Mouse (Mus musculus): ENCODE results near the gene Abca5.

Abca5 gene

DNA sequence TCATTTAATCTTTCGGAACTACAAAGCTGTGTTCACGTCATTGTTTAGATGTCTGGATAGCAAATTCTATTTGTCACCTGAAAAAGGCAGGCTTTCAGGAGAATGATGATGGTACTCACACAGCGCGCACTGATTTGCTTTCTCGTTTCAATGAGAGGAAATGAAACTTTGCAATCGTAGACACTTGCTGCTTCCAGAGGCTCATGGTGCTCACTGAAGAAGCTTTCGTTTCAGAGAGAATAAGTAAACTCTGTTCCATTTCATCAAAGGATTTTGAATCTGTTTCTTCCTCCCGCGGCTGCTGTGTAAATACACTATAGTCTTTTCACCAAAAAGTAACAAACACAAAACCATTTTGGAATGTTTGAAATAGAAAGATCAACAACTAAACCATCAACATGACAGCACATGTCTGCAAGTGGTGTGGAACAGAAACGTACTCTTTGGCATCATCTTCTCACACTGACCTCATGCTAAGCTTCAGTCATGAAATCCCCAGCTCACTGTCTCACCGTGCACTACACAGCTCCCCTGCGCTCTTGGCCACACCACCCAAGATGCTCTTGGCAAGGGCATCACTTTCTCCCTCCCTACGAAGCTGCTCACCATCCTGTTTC is 39.5 kb downstream of the Abca5 start:
- no peak for DNase-seq

DNA sequence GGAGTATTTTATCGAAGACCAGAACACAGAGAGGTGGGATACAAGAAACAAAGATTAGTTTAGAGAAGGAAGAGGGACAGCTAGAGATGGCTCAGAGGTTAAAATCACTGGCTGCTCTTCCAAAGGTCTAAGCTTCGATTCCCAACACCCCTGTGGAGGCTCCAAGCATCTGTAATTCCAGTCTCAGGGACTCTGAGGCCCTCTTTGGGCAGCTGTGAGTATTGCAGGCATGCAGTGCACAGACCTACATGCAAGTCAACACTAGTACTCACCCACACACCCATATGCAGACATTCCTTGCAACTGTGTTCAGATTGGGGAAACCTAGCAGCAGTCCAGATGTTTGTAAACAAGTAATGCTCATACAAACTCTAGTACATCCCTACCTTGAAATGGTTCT is 46.9 kb downstream of the Abca5 start:
- DNase-seq, result no peak

DNA sequence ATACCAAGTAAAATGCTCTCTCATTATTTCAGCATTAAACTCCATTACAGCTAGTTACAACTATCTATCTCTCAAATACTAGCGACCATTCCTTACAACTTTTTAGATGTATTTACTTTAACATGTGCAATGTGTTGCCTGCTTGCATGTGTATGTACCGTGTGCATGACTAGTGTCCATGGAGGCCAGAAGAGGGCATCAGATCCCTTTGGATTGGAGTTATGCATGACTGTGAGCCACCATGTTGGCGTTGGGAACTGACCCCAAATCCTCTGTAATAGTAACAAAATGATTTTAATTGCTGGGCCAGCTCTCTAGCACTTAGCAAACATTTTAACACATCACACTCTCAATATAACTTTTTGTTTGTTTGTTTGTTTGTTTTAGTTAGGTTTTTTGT is 49.1 kb downstream of the Abca5 start:
- no peak for DNase-seq

DNA sequence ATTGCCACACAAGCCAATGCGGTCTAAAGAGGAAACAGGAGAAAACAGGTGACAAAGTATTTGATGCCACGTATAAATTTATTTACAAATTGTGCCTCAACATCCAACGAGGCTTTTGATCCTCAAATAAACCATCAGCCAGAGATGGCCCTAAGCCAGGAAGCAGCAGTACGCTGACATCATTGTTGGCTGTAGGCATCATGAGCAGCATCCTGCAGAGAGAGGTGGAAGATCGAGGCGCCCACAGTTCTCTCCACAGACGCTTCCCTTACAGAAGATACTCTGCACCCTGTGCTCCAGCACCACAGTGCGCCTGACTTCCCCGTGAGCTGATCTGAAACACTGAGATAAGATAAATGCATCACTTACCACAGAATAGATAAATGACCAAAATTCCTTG is 49.8 kb downstream of the Abca5 start:
- no peak for DNase-seq

DNA sequence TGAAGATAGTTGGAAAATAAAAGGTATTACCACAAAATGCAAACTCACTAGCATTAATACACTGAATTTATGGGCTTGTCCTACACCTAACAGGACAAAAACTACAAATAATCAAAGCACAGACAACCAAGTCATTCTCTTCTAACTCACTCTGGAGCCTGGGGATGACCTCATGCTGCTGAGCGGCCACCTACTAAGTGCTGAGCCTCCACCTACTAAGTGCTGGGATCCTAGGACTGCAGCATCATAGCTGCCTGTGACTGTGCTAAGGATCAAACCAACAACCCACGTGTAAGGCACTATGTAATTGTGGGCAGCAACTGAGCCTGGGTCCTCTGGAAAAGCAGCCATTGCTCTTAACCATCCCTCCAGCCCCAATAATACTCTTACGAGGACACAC is 51.2 kb downstream of the Abca5 start:
- DNase-seq, result no peak

DNA sequence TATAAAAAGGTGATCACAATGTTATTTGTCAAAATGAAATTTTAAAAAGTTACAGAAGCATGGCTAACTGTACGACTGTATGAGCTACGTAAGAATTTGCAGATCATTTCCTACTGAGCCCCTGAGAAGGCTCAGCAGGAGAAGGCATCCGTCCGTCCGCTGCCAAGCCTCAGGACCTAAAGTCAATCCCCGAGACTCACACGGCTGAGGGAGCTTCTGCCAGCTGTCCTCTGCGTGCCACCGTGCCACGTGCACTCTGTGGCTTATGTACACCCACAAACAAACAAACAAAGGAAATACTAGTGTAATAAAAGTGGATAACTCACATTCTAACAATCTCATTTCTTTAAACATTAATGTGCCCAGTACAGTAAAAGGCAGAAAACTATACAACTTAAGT is 52.7 kb downstream of the Abca5 start:
- DNase-seq, result no peak

DNA sequence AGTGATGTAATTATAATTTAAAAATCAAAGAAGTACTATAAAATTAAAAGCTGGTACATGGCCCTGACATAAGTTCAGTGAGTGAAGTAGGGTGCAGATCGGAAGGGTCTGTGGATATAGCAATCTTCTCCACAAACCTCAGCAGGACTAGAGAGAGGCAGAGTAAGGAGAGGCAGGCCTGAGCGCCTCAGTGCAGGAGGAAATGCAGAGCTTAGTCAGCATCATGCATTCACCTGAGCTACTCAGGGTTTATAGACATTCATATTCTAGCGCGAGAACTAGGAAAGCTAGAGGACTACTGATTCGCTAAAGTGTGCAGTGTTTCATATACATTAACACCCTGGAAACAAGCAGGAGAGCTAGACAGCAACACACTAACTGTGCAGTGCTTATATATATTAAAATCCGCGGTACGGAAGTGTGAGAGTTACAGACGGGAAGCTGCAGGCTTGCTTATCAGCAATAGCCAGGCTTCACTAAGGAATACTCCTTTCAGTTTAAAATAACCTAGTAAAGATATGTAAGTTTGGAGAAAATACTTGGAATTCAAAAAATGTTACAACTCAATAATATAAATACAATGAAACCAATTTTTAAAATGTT is 53.2 kb downstream of the Abca5 start:
- DNase-seq, result no peak

DNA sequence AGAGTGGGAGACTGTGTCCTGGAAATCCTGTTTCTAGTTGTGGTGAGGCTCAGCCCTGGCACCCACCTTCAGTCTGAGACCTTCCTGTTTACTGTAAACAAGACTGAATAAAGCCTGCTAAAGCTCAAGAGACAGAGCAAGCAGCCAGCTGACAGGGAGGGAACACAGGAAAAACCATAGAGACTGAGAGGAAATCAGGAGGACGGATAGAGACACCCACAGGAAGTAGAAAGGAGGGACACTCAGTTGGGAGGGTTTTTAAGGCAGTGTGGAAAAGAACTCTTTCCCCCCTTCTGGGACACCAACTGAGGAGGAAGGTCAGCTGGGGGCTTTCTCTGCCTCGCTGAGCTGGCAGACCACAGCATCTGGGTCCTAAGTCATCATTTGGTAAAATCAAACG is 62.7 kb downstream of the Abca5 start:
- DNase-seq, result no peak

DNA sequence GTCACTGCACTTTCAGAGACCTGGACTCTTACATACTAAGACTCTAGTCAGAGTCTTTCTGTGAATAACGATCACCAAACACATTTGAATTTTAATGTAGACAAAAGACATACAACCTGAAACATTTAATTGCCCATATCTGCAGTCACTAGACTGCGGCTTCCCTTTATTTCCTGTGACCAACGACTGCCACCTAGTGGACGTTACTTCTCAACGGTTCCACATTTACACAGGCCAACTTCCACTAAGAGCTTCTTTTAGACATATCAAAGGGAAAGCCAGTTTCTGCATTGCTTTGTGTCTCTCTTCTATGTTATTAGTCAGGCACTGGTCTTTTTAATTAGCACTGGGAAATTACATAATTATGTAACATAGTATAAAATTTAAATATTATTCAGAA is 65.8 kb downstream of the Abca5 start:
- no peak for DNase-seq

DNA sequence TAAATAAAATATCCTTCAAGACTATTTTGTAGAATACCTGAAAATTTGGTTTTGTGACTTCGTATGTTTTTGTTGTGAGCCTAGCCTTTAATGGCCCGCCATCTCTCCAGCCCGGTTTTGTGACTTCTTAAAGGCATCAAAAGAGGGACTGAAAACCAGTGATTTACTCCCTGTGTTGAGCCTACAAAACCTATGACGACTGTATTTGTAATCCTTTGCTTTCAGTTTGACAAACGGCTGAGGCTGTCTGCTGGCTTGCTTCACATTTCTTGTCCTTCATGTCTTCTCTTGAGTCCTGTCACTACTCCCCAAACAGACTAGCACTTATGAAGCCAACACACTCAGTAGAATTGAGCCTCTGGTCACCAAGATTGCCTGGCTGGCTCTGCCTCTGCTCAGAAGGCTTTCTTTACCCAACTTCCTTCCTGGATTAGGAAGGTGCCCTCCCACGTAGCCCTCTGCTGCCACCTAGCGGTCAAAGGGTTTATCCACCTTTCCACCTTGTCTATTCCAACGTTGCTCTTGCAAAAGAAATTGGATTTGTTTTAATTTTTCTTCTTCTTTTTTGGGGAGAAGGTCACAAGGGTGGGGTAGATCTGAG is 69.2 kb downstream of the Abca5 start:
- peak; percentile 96 for DNase-seq

DNA sequence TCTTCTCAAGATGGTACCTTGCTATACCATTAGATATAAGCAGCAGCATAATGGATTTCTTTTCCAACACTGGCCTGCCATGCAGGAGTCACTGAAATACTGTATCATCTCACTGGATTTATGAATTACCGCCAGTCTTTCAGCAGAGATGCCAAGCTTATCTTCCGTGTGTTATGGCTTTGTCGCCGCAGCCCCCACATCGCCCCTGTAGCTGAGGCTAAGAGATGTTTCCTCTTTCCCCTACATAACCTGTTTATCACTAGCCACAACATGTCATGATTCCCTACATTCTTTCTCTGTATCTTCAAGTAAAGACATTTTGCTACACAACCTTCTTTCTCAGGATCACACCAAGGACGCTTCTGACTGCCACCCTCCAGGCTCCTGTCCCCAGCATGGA is 70.3 kb downstream of the Abca5 start:
- no peak for DNase-seq

DNA sequence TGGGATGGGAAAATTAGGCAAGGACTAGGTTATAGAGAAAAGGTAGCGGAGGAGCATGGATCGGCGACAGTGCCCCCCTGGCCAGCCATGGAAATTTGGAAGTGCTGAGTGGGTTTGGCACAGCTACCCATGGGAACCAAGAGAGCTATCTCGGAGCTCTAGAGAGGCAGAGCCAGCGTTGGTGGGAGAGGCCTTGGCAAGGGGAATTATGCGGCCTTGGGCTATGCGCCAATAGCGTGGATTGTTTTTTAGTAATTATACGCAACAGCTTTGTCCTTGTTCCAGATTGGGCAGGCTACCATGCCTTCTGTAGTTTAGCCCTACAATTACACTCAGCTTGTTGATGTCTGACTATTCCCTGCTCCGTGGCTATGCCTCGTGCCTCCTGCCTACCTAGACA is 70.8 kb downstream of the Abca5 start:
- DNase-seq, result peak; percentile 86

DNA sequence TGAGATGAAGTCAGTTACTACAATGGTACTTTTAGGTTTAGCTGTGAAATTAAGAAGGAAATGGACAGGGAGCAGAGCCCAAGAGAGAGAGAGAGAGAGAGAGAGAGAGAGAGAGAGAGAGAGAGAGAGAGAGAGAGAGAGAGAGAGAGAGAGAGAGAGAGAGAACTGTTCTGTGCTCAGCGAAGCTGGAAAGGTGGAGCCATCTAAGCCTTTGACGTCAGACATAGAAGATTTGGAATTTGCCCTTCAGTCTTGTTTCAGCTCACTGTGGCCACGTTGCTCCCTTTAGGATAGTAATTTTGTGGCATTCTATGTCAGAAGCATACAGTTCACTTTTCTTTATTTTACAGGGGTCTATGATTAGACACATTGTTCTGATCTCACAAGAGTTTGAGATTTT is 75.6 kb downstream of the Abca5 start:
- no peak for DNase-seq

DNA sequence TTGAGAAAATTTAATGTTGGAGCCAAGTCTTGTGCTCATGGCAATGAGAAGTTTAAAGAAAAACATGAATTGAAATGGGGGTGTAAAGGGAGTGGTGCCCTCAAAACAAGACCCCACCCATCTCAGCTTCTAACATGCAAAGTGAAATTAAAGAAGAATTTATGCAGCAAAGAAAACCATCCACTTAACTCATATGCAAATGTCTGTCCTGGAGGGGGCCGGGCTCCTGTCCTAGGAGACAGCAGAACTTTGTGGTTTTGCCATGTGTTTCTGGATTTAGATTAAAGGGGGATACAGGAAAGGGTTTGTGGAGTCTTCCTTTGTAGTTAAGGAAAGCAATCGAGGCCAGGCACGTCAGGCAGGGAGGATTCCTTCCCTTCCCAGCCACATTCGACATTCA is 79.6 kb downstream of the Abca5 start:
- no peak for DNase-seq

DNA sequence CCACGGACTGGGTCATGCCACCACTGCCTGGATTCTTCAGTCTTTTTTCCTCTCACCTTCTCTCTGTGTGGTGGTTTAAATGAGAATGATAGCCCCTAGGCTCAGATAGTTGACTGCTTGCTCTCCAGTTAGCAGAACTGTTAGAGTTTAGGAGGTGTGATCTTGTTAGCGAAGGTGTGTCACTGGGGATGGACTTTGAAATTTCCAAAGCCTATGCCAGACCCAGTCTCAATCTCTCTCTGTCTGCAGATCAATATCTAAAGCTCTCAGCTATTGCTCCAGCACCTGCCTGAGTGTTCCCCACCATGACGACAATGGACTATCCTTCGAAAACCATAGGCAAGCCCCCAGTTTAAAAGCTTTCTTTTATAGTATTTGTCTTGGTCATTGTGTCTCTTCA is 80.5 kb downstream of the Abca5 start:
- DNase-seq, result no peak

DNA sequence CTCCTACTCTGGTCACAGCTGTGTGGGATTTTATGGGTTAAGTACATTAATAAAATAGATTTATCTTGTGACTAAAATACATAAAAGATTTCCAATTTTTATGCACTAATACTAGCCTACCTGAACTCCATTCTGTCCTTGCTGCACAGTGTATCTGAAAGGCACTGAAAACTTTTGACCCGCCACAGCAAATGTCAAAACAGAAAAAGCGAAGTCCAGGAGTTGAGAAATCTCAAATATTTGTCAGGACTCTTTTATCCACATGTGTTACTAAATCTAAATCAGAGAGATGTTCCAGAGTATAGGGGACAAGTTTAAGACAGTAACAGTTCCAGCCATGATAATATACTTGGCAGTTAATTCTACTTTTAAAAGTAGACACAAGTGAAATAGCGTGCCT is 85.3 kb downstream of the Abca5 start:
- DNase-seq, result no peak

DNA sequence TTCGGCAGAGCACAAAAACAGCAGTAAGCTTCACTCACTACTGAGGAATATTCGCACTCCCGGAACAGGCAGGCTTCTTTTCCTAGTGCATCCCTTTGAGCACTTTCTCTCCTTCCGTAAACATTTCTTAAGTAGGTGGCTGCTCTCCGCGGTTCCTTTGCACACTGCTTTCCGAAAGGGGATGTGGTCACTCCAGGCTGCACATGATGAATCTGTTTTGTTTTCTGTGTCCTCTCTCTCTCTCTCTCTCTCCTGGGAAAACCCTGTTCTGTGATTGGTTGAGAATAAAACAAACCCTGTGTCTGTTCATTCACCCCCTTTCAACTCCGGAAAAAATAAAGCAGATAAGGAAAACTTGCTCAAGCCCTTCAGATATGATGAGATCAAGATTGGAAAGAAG is 86.0 kb downstream of the Abca5 start, which contains the start of gene Abca6:
Abca6 (minus strand) TSS at position 243 of the 400 bp plus-strand sequence.
- DNase-seq, result peak; percentile 97

DNA sequence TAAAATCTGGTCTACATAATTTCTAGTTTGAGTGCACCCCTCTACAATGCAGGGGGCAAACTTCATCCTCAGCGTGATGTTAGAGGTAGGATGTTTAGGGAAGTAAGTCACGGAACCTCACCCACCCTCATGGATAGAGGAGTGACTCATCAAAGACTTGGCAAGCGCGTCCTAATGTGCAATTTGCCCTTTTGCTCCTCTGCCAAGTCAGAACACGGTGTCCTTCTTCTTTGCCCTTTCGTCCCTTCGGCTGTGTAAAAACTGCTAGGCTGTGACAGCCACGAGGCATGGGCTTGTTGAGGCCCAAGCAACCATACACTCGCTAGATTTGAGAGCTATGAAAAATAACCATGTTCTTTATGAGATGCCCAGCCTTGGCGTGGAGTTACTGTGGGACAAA is 92.8 kb downstream of the Abca5 start:
- peak; percentile 94 for DNase-seq

DNA sequence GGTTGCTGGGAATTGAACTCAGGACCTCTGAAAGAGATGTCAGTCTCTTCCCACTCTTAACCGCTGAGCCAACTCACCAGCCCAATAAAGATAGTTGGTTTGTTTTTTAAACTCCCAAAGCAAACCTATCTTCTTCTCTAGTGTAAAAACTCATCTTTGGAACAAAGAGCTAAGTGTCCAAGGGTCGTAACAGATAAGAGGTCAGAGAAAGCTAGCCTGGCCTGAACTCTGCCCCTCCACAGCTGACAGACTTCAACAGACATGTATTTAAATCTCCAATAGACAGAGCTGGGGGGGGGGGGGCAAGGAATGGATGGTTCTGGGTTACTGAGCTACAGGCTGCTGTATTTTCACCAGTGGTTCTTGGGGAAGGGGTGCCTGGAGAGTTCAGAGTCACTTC is 100.0 kb downstream of the Abca5 start:
- no peak for DNase-seq

DNA sequence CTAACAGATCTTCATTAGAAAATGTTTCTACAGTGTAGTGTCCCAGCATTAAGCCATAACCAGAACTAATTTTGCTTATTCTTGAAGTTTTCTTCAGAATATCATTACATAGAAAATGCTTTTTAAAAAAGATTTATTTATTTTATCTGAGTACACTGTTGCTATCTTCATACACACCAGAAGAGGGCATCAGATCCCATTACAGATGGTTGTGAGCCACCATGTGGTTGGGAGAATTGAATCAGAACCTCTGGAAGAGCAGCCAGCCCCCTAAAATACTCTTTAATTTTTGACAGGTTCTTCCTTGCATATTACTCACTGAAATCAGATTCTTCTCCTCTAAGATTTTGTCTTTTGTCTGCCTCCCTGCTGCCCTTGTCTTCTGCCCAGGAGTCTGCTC is 104.5 kb downstream of the Abca5 start:
- DNase-seq, result no peak
